16 mouse cellular contexts compared by ENCODE assay signal in the genomic region with DNA sequence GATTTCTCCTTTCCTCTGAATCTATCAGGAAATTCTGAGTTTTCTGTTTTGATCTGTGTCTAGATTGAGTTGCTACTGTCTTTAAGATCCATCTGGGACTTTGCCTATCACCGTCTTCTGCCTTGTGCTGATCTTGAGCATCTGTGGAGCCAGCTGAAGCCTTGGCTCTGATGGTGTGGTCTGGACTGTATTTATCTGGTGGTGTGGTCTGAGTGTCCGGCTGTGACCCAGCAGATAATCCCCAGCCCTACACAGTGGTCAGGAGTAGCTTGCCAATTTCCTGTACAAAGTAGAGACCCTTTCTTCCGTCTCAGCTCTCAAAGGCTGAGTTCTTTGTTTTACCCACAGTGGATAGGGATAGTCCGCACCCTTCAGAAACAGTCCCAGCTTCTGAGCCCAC.
"Had no signal": no experiment of that assay in that cellular context is flagged by ENCODE, and none has a peak within 500 bp of the region (broad histone marks: within the 10 kb centered on the region; RNA-seq: fewer than 3 reads in every experiment).

No protein-coding gene starts in this region.

- H3K36me3 ChIP-seq: kidney, embryonic 15.5 days; limb, embryonic 10.5 days; limb, embryonic 13.5 days; liver, embryonic 15.5 days; midbrain, embryonic 13.5 days had no signal

- H3K27ac ChIP-seq: kidney, embryonic 15.5 days; limb, embryonic 10.5 days; limb, embryonic 13.5 days; liver, embryonic 15.5 days; macrophage; midbrain, embryonic 13.5 days; stomach, postnatal 0 days had no signal

- H3K4me3 ChIP-seq: kidney, embryonic 15.5 days; limb, embryonic 10.5 days; limb, embryonic 13.5 days; liver, embryonic 15.5 days; midbrain, embryonic 13.5 days had no signal

- ATAC-seq: intestine, postnatal 0 days; midbrain, embryonic 13.5 days had no signal

- H3K4me1 ChIP-seq: kidney, embryonic 15.5 days; limb, embryonic 10.5 days; liver, embryonic 15.5 days; midbrain, embryonic 13.5 days had no signal

- H3K27me3 ChIP-seq: kidney, embryonic 15.5 days; limb, embryonic 13.5 days; liver, embryonic 15.5 days; midbrain, embryonic 13.5 days had no signal

- H3K9ac ChIP-seq: kidney, embryonic 15.5 days; limb, embryonic 13.5 days; liver, embryonic 15.5 days; midbrain, embryonic 13.5 days had no signal

- H3K9me3 ChIP-seq: kidney, embryonic 15.5 days; limb, embryonic 10.5 days; limb, embryonic 13.5 days; liver, embryonic 15.5 days; midbrain, embryonic 13.5 days had no signal

- DNase-seq: kidney, adult 2 months; kidney, postnatal 10 days; kidney, postnatal 36 days; layer of hippocampus, postnatal 36 days; liver; lung, adult 2 months; thymus, adult 2 months; thymus, postnatal 25 days had no signal

- H3K4me2 ChIP-seq: kidney, embryonic 15.5 days; limb, embryonic 13.5 days; liver, embryonic 15.5 days; midbrain, embryonic 13.5 days had no signal
